Mouse (Mus musculus): ENCODE data around the gene Cul1.

DNA sequence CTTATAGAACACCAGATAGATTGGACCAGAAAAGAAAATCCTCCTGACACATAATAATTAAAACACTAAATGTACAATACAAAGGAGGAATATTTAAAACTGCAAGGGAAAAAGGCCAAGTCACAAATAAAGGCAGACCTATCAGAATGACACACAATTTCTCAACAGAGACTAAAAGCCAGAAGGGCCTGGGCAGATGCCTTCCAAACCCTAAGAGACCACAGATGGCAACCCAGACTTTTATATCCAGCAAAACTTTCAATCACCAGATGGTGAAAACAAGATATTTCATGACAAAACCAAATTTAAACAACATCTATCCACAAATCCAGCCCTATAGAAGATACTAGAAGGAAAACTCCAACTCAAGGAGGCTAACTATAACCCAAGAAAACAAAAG is 33.0 kb upstream of the Cul1 start:
- no peak for TF ChIP-seq CTCF (IDR thresholded peaks at IDR 0.05; ENCODE audit: low read depth)
- TF ChIP-seq EP300 (IDR thresholded peaks at IDR 0.05; ENCODE audit: low read depth) = no peak
